Mouse (Mus musculus) embryonic facial prominence, embryonic 14.5 days (tissue): ENCODE measurements around the gene Aoc3. TPM values are rescaled to one million over a fixed set of nuclear protein-coding genes. Genes with fewer than 3 reads are reported as not detected.

ENCODE experiments used
- ATAC-seq: fragments of 200-750 bp; cut with Nextera tagmentation; 2 replicates; pipeline ENCODE4 v1.8.0; 2017; ENCODE audit warnings: low read depth, moderate number of reproducible peaks, moderate TSS enrichment
- DNase-seq: peaks from one replicate; pipeline ENCODE4 v3.0.0-alpha.2; 2015; ENCODE audit warnings: low spot score
- H3K27ac ChIP-seq: fragments of 300-500 bp; sonication (generic); replicated peaks from 2 replicates; pipeline ENCODE4 v1.5.1; 2014; ENCODE audit warnings: low read depth, mild to moderate bottlenecking, low read length, moderate library complexity
- H3K27me3 ChIP-seq: fragments of 300-500 bp; sonication (generic); replicated peaks from 2 replicates; pipeline ENCODE4 v1.6.1; 2014; ENCODE audit warnings: low read length; ENCODE audit not compliant: control insufficient read depth, insufficient read depth
- H3K36me3 ChIP-seq: fragments of 300-500 bp; sonication (generic); 2 replicates; pipeline ENCODE4 v1.6.1; 2014; ENCODE audit warnings: low read length, mixed read lengths; ENCODE audit not compliant: control insufficient read depth, insufficient read depth
- H3K4me1 ChIP-seq: fragments of 300-500 bp; sonication (generic); 2 replicates; pipeline ENCODE4 v1.6.1; 2014; ENCODE audit warnings: antibody characterized with exemption, low read length; ENCODE audit not compliant: control insufficient read depth, insufficient read depth
- H3K4me2 ChIP-seq: fragments of 300-500 bp; sonication (generic); 2 replicates; pipeline ENCODE4 v1.6.1; 2014; ENCODE audit warnings: low read depth, mild to moderate bottlenecking, low read length, moderate library complexity, mixed read lengths
- H3K4me3 ChIP-seq: fragments of 300-500 bp; sonication (generic); 2 replicates; pipeline ENCODE4 v1.5.1; 2014; ENCODE audit warnings: low read depth, mild to moderate bottlenecking, low read length
- H3K9ac ChIP-seq: fragments of 300-500 bp; sonication (generic); 2 replicates; pipeline ENCODE4 v1.6.1; 2014; ENCODE audit warnings: low read depth, mild to moderate bottlenecking, low read length, moderate library complexity, mixed read lengths
- H3K9me3 ChIP-seq: fragments of 300-500 bp; sonication (generic); 2 replicates; pipeline ENCODE4 v1.6.1; 2016; ENCODE audit warnings: low read length; ENCODE audit not compliant: control insufficient read depth
- WGBS: fragments of 180-500 bp; shearing (Covaris S2); extraction: QIAGEN DNeasy Blood & Tissue Kit; methylation state at CpG from one replicate; pipeline ENCODE4 v1.1.7; 2014; 5-methylcytosine and 5-hydroxymethylcytosine counted together
- polyA plus RNA-seq: library from polyadenylated mRNA; unstranded; fragments of >200 nt; fragmentation: Nextera tagmentation; extraction: Ambion mirVana; gene quantifications from 2 replicates; pipeline ENCODE4 v1.2.1, GENCODE M21; 2014

Gene Aoc3
- polyA plus RNA-seq, 1 experiment from 2014 or later, result 2.4 TPM

- Histone ChIP-seq H3K9ac (no peak overlapping the region), H3K4me3 (no peak overlapping the region), H3K27me3 (no peaks in the 10 kb centered on the region), H3K36me3 (no peaks in the 10 kb centered on the region), H3K9me3 (no peaks in the 10 kb centered on the region), H3K4me2 (no peak overlapping the region), H3K4me1 (peaks cover 14% of the 10 kb centered on the region), H3K27ac (no peak overlapping the region)
- ATAC-seq (no peak), DNase-seq (no peak)
- WGBS, result 23% methylated on average over 10 of the region's 10 CpGs
Observed at GRCm38 (mm10) chr11:101334023-101334422, 3.6 kb downstream of the Aoc3 start.

- H3K9ac ChIP-seq, result no peak overlapping the region
- ATAC-seq, result no peak
Observed at GRCm38 (mm10) chr11:101334516-101334915, 4.1 kb downstream of the Aoc3 start.

GRCm38 (mm10) chr11:101335685-101336084, 5.3 kb downstream of the Aoc3 start:
- no peak overlapping the region for H3K4me3 ChIP-seq
- H3K9me3 ChIP-seq, result no peaks in the 10 kb centered on the region
- no peak for DNase-seq
- H3K27me3 ChIP-seq, result no peaks in the 10 kb centered on the region
- no peak overlapping the region for H3K4me2 ChIP-seq
- no peaks in the 10 kb centered on the region for H3K36me3 ChIP-seq
- no peak for ATAC-seq
- H3K9ac ChIP-seq, result no peak overlapping the region
- 89% methylated on average over 9 of the region's 9 CpGs for whole genome bisulfite sequencing
- H3K4me1 ChIP-seq, result peaks cover 14% of the 10 kb centered on the region
- no peak overlapping the region for H3K27ac ChIP-seq

More at GRCm38 (mm10) chr11:101334516-101334915, 4.1 kb downstream of the Aoc3 start:
- H3K4me1 ChIP-seq, result peaks cover 14% of the 10 kb centered on the region
- H3K36me3 ChIP-seq, result no peaks in the 10 kb centered on the region
- WGBS, result 14% methylated on average over 4 of the region's 6 CpGs
- no peak overlapping the region for H3K27ac ChIP-seq
- H3K9me3 ChIP-seq, result no peaks in the 10 kb centered on the region
- no peaks in the 10 kb centered on the region for H3K27me3 ChIP-seq
- no peak overlapping the region for H3K4me3 ChIP-seq
- DNase-seq, result no peak
- H3K4me2 ChIP-seq, result no peak overlapping the region

GRCm38 (mm10) chr11:101338123-101338760, 7.8 kb downstream of the Aoc3 start:
- 2% methylated on average over 9 of the region's 9 CpGs for WGBS
- H3K9ac ChIP-seq, result 0 out of 2 replicates have a peak overlapping the region, but pooled peaks have one; percentile 30
- H3K9me3 ChIP-seq, result no peaks in the 10 kb centered on the region
- no peaks in the 10 kb centered on the region for H3K36me3 ChIP-seq
- peak; percentile 84 for DNase-seq
- H3K4me1 ChIP-seq, result peaks cover 14% of the 10 kb centered on the region
- no peaks in the 10 kb centered on the region for H3K27me3 ChIP-seq
- peak overlapping the region; percentile 49 for H3K4me2 ChIP-seq
- peak overlapping the region; percentile 10; the same call in 1 of the 2 replicates for H3K27ac ChIP-seq
- H3K4me3 ChIP-seq, result peak overlapping the region; percentile 18
- peak; percentile 91 for ATAC-seq

GRCm38 (mm10) chr11:101347083-101347775, 16.8 kb downstream of the Aoc3 start:
- Histone ChIP-seq H3K27me3 (no peaks in the 10 kb centered on the region), H3K4me1 (no peaks in the 10 kb centered on the region), H3K4me3 (no peak overlapping the region), H3K4me2 (no peak overlapping the region), H3K9me3 (peaks cover 6% of the 10 kb centered on the region; the same call in 1 of the 2 replicates), H3K27ac (no peak overlapping the region), H3K9ac (no peak overlapping the region), H3K36me3 (no peaks in the 10 kb centered on the region)
- 71% methylated on average over 10 of the region's 10 CpGs for WGBS
- DNase-seq, result no peak
- no peak for ATAC-seq

- Histone ChIP-seq H3K9ac (no peak overlapping the region), H3K9me3 (peaks cover 6% of the 10 kb centered on the region; the same call in 1 of the 2 replicates), H3K27me3 (no peaks in the 10 kb centered on the region), H3K4me1 (no peaks in the 10 kb centered on the region), H3K36me3 (no peaks in the 10 kb centered on the region), H3K4me2 (no peak overlapping the region), H3K27ac (peak overlapping the region; percentile 48; the same call in 1 of the 2 replicates), H3K4me3 (no peak overlapping the region)
- ATAC-seq, result no peak
- DNase-seq, result peak; percentile 45
- 50% methylated on average over 7 of the region's 7 CpGs for WGBS
Observed at GRCm38 (mm10) chr11:101348774-101349173, 18.4 kb downstream of the Aoc3 start.

GRCm38 (mm10) chr11:101349216-101349615, 18.8 kb downstream of the Aoc3 start:
- 45% methylated on average over 3 of the region's 3 CpGs for WGBS
- DNase-seq, result peak; percentile 54

GRCm38 (mm10) chr11:101351100-101351720, 20.8 kb downstream of the Aoc3 start:
- Histone ChIP-seq H3K4me2 (no peak overlapping the region), H3K9ac (no peak overlapping the region), H3K9me3 (peaks cover 6% of the 10 kb centered on the region; the same call in 1 of the 2 replicates), H3K4me1 (no peaks in the 10 kb centered on the region), H3K36me3 (no peaks in the 10 kb centered on the region), H3K27me3 (no peaks in the 10 kb centered on the region), H3K4me3 (no peak overlapping the region), H3K27ac (no peak overlapping the region)
- DNase-seq, result no peak
- WGBS, result 45% methylated on average over 11 of the region's 11 CpGs
- no peak for ATAC-seq

More at GRCm38 (mm10) chr11:101349216-101349615, 18.8 kb downstream of the Aoc3 start:
- H3K4me3 ChIP-seq, result no peak overlapping the region
- H3K36me3 ChIP-seq, result no peaks in the 10 kb centered on the region
- H3K27me3 ChIP-seq, result no peaks in the 10 kb centered on the region
- H3K9me3 ChIP-seq, result peaks cover 6% of the 10 kb centered on the region; the same call in 1 of the 2 replicates
- no peak for ATAC-seq
- H3K4me2 ChIP-seq, result no peak overlapping the region
- no peak overlapping the region for H3K9ac ChIP-seq
- peak overlapping the region; percentile 48; the same call in 1 of the 2 replicates for H3K27ac ChIP-seq
- H3K4me1 ChIP-seq, result no peaks in the 10 kb centered on the region
